Mouse (Mus musculus) liver, embryonic 16.5 days (tissue): Measurements from ENCODE around the gene Rchy1. TPM values are rescaled to one million over a fixed set of nuclear protein-coding genes. Genes with fewer than 3 reads are reported as not detected.

Source experiments
- ATAC-seq: fragments of 200-750 bp; cut with Nextera tagmentation; 2 replicates; pipeline ENCODE4 v1.8.0; 2017; ENCODE audit warnings: low read depth, mild to moderate bottlenecking, moderate number of reproducible peaks, moderate library complexity
- H3K27ac ChIP-seq: fragments of 300-500 bp; sonication (generic); 2 replicates; pipeline ENCODE4 v1.5.1; 2014; ENCODE audit warnings: mild to moderate bottlenecking, low read length
- H3K27me3 ChIP-seq: fragments of 300-500 bp; sonication (generic); 2 replicates; pipeline ENCODE4 v1.6.1; 2014; ENCODE audit warnings: low read depth, low read length, mixed read lengths; ENCODE audit not compliant: control insufficient read depth, insufficient read depth
- H3K36me3 ChIP-seq: fragments of 300-500 bp; sonication (generic); 2 replicates; pipeline ENCODE4 v1.6.1; 2014; ENCODE audit warnings: mild to moderate bottlenecking; ENCODE audit not compliant: control insufficient read depth, insufficient read depth
- H3K4me1 ChIP-seq: fragments of 300-500 bp; sonication (generic); 2 replicates; pipeline ENCODE4 v1.6.1; 2014; ENCODE audit warnings: low read depth, low read length, mixed read lengths; ENCODE audit not compliant: control insufficient read depth
- H3K4me2 ChIP-seq: fragments of 300-500 bp; sonication (generic); 2 replicates; pipeline ENCODE4 v1.6.1; 2014; ENCODE audit warnings: low read depth, low read length, mixed read lengths
- H3K4me3 ChIP-seq: fragments of 300-500 bp; sonication (generic); 2 replicates; pipeline ENCODE4 v1.5.1; 2014; ENCODE audit warnings: low read depth, mild to moderate bottlenecking, low read length
- H3K9ac ChIP-seq: fragments of 300-500 bp; sonication (generic); 2 replicates; pipeline ENCODE4 v1.6.1; 2014; ENCODE audit warnings: low read depth, low read length
- H3K9me3 ChIP-seq: fragments of 300-500 bp; sonication (generic); replicated peaks from 2 replicates; pipeline ENCODE4 v1.6.1; 2016; ENCODE audit warnings: low read length; ENCODE audit not compliant: control insufficient read depth
- WGBS: fragments of 180-500 bp; shearing (Covaris S2); extraction: QIAGEN DNeasy Blood & Tissue Kit; methylation state at CpG from one replicate; pipeline ENCODE4 v1.1.7; 2014; ENCODE audit not compliant: insufficient replicate concordance; 5-methylcytosine and 5-hydroxymethylcytosine counted together
- polyA plus RNA-seq: library from polyadenylated mRNA; unstranded; fragments of >200 nt; fragmentation: Nextera tagmentation; extraction: Ambion mirVana; gene quantifications from 2 replicates; pipeline ENCODE4 v1.2.1, GENCODE M21; 2015

The Rchy1 gene
- 29.1 and 29.3 TPM in 2 replicates for polyA plus RNA-seq

DNA sequence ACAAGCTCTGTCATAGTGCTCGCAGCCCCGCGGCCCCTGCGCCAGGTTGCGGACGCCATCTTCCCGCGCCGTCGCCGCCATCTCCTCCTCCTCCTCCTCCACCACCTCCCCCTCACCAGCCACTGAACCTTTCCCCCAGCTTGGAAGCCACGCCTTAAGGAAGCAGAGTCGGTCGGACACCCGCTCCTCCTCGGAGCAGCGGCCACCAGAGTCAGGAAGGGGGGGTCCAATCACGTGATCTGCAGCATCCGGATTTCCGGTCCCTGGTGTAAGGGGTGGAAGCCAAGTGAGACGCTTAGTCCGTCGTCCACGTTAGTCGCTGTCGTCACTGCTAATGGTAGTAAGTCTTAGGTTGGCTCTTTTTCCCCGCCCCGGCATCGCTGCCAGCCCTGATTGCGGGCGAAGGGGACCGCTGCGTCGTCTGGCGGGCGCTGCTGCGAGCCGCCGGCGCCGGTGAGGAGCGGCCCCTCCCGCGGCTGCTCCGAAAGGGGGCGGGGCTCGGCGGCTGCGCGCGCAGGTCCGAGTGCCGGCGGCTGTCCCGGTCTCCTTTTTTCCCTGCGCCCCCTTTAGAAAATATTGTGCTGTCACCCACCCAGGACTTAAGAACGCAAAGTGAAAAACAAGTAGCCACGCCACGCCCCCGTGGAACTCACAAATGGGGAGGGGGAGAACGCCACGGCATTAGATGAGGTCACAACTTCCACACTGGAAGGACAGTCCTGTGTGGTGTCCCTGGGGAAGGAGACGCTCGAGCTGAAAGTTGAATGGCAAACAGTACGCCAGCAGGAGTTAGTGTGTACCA lies at the start of gene Rchy1:
TSS of gene Rchy1 (minus strand) at position 430 of the 802 bp plus-strand sequence.
- Histone ChIP-seq H3K4me1 (peaks cover 36% of the 10 kb centered on the region), H3K9me3 (no peaks in the 10 kb centered on the region), H3K27ac (peak within 1 kb of the TSS; percentile 99), H3K36me3 (no peaks in the 10 kb centered on the region), H3K9ac (peak within 1 kb of the TSS; percentile 94), H3K4me2 (peak within 1 kb of the TSS; percentile 89), H3K27me3 (no peaks in the 10 kb centered on the region), H3K4me3 (peak within 1 kb of the TSS; percentile 81)
- WGBS = under 1% methylated on average over 65 of the region's 65 CpGs
- ATAC-seq = peak; percentile 89

DNA sequence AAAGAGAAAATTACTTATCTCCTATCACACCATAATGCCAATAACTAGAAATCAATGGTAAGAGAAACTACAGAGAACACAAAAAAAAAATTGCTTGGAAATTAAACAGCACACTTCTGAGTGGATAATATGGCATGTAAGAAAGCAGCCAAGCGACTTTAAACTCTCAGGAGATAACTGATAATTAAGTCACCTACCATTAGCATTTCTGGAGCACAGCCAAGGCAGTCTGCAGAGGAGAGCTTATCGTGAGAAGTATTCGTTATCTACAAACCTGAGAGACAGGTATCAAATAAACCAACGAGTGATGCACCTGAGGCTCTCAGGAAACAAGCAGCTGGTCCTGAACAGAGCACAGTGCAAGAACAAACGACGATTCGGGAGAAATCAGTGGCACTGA lies 48.9 kb upstream of the Rchy1 start:
- no peak overlapping the region for H3K27ac ChIP-seq
- 48% methylated on average over 7 of the region's 7 CpGs for WGBS

DNA sequence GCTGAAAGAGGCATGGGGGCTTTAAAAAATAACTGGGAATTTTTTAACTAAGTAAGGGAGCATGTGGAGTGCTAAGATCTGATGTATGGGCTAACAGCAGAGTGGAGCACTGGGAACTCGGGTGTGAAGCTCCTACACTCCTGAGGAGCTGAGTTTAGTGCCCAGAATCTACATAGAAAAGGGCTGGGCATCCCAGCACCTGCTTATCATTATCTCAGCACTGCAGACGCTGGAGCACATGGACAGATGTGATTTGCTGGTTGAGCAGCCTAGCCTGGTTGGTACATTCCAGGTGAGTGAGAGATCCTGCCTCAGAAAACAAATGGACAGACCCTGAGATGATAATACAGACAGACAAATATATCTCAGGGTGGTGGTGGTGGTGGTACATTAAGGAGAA lies 47.0 kb upstream of the Rchy1 start:
- 0 out of 2 replicates have a peak, but pooled peaks have one; percentile 30 for ATAC-seq
- Histone ChIP-seq H3K27me3 (no peaks in the 10 kb centered on the region), H3K4me3 (no peak overlapping the region), H3K4me2 (no peak overlapping the region), H3K4me1 (no peaks in the 10 kb centered on the region), H3K9ac (no peak overlapping the region), H3K9me3 (no peaks in the 10 kb centered on the region), H3K36me3 (no peaks in the 10 kb centered on the region), H3K27ac (no peak overlapping the region)
- WGBS = 31% methylated on average over 2 of the region's 2 CpGs

More for the DNA sequence above, 48.9 kb upstream of the Rchy1 start:
- H3K4me1 ChIP-seq = no peaks in the 10 kb centered on the region
- ATAC-seq = no peak
- no peaks in the 10 kb centered on the region for H3K27me3 ChIP-seq
- H3K9ac ChIP-seq = no peak overlapping the region
- H3K4me2 ChIP-seq = no peak overlapping the region
- H3K4me3 ChIP-seq = no peak overlapping the region
- H3K36me3 ChIP-seq = no peaks in the 10 kb centered on the region
- no peaks in the 10 kb centered on the region for H3K9me3 ChIP-seq

DNA sequence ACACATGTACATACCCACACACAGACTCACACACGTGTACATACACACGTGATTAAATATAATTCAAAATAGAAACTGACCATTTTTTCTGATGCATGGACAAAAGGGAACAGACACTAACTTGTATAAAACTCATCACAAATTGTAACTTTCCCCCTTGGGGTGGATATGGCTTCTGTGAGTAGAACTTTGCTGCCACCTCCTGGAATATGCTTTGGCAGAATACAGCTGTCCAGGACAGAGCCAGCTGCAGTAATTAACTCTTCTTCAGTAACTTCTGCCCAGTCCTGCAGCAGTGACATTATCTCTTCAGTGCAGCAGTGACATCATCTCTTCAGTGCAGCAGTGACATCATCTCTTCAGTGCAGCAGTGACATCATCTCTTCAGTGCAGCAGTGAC lies 40.1 kb upstream of the Rchy1 start:
- Histone ChIP-seq H3K4me2 (no peak overlapping the region), H3K4me3 (no peak overlapping the region), H3K9me3 (no peaks in the 10 kb centered on the region), H3K27me3 (no peaks in the 10 kb centered on the region), H3K9ac (no peak overlapping the region), H3K4me1 (no peaks in the 10 kb centered on the region), H3K27ac (no peak overlapping the region), H3K36me3 (no peaks in the 10 kb centered on the region)
- WGBS = 47% methylated on average over 2 of the region's 2 CpGs
- ATAC-seq = no peak

DNA sequence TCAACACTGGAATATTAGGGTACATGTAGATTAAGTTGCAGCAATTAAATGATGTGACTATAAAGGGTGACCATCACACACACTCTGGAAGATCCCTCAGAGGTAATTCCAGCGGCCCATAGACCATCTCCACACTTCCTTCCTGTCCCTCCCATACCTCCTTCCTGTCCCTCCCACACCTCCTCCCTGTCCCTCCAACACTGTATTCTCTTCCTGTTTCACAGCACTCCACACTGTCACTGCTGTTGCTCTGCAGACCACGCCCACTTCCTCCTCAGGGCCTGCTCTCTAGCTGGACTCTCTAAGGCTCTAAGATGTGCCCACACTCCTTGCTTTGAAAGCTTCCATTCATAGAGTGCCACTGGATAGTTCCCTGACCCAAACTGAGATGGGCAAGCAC lies 37.9 kb upstream of the Rchy1 start:
- 30% methylated on average over 2 of the region's 2 CpGs for WGBS

DNA sequence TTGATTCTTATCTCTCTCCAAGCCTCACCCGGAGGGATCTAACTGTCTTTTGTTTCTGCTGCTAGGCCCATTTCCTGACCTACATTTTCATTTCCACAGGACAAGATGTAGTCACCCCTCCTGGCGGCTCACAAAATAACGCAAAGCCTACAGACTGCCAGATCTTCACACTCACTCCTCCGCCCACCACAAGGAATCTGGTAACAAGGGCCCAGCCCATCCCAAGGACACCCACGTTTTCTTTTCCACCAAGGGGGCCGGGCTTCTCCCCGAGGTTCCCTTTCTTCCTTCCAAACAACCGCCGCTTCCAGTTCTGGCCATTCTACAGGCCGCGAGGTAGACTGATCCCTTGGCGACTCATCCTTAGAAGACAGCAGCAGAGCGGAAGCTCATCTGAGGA lies 31.7 kb upstream of the Rchy1 start:
- no peak overlapping the region for H3K4me3 ChIP-seq
- ATAC-seq = no peak
- H3K27ac ChIP-seq = no peak overlapping the region
- H3K9ac ChIP-seq = no peak overlapping the region
- no peaks in the 10 kb centered on the region for H3K36me3 ChIP-seq
- H3K4me1 ChIP-seq = no peaks in the 10 kb centered on the region
- H3K4me2 ChIP-seq = no peak overlapping the region
- 66% methylated on average over 13 of the region's 13 CpGs for WGBS
- no peaks in the 10 kb centered on the region for H3K9me3 ChIP-seq
- no peaks in the 10 kb centered on the region for H3K27me3 ChIP-seq

More for the DNA sequence above, 37.9 kb upstream of the Rchy1 start:
- H3K9ac ChIP-seq = no peak overlapping the region
- H3K9me3 ChIP-seq = no peaks in the 10 kb centered on the region
- H3K4me3 ChIP-seq = no peak overlapping the region
- H3K27me3 ChIP-seq = no peaks in the 10 kb centered on the region
- no peak overlapping the region for H3K4me2 ChIP-seq
- no peak overlapping the region for H3K27ac ChIP-seq
- H3K4me1 ChIP-seq = no peaks in the 10 kb centered on the region
- ATAC-seq = peak; percentile 54; the same call in 1 of the 2 replicates
- no peaks in the 10 kb centered on the region for H3K36me3 ChIP-seq

DNA sequence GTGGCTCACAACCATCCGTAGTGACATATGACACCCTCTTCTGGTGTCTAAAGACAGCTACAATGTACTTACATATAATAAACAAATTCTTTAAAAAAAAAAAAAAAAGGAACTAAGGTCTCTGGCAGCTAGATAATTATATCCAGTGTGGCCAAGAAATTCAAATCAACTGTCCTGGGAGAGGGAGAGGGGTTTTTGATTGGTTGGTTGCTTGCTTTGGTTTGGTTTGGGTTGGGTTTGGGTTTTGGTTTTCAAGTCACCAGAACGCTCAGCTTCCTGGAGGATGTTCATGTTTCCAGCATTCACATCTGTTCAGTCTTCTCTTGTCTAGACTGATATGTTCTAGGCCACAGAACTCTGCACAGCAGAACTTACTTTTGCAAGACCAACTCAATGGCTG lies 30.2 kb upstream of the Rchy1 start:
- no peaks in the 10 kb centered on the region for H3K9me3 ChIP-seq
- no peak overlapping the region for H3K4me2 ChIP-seq
- no peak overlapping the region for H3K9ac ChIP-seq
- no peak overlapping the region for H3K27ac ChIP-seq
- 67% methylated on average over 2 of the region's 2 CpGs for WGBS
- no peaks in the 10 kb centered on the region for H3K4me1 ChIP-seq
- no peak overlapping the region for H3K4me3 ChIP-seq
- no peaks in the 10 kb centered on the region for H3K36me3 ChIP-seq
- no peaks in the 10 kb centered on the region for H3K27me3 ChIP-seq
- ATAC-seq = no peak

DNA sequence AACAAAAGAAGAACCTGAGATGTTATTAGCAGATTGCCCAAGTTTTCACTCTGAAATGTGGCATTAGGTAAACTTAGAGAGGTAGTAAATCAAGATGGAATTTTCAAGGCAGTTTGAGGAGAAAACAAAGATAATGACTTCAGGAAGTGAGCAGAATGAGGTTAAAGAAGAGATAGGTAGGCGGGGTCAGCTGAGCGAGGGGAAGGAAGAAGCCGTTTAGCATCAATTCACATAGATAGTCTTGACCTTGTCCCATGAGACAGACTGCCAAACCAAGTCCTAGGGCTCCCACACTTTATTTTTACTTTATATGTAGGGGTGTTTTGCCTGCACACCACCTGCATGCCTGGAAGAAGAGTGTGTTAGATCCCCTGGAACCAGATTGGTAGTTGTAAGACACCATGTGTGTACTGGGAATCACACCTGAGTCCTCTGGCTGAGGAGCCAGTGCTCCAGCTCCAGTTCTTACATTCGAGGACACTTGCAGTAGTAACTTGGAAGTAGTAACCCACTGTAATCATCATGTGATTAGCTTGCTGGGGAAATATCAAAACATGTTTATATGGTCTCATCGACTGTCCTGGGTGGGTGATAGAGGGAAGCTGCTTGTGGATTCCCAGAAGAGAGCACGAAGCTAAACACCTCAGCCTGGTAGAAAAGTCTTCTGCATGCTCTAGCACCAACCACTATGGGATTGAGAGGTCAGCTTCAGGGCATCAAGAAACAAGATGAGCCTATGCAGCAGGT lies 28.5 kb upstream of the Rchy1 start:
- Histone ChIP-seq H3K4me3 (no peak overlapping the region), H3K9ac (no peak overlapping the region), H3K4me1 (no peaks in the 10 kb centered on the region), H3K27ac (no peak overlapping the region), H3K9me3 (no peaks in the 10 kb centered on the region), H3K4me2 (no peak overlapping the region), H3K36me3 (no peaks in the 10 kb centered on the region), H3K27me3 (no peaks in the 10 kb centered on the region)
- 39% methylated on average over 6 of the region's 6 CpGs for WGBS
- no peak for ATAC-seq

DNA sequence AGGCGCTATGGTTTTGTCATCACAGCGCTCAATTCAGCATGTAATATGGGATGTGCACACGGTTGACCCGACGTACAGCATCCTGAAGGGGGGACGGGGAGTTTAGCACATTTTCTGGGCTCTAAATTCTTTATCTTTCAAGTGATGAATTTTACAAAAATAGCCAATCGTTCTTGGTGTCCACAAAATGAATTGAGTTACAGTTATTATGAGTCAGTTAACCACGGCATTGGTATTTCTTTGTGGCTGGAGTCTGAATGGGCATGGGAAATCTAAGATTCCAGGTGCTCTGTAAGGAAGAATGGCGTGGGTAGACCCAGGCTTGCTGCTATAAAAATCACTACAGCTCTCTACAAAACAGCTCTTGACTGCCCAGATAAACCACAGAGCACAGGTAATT lies 26.4 kb upstream of the Rchy1 start:
- no peak for ATAC-seq
- H3K27me3 ChIP-seq = no peaks in the 10 kb centered on the region
- H3K4me2 ChIP-seq = no peak overlapping the region
- no peak overlapping the region for H3K4me3 ChIP-seq
- no peaks in the 10 kb centered on the region for H3K36me3 ChIP-seq
- no peaks in the 10 kb centered on the region for H3K9me3 ChIP-seq
- H3K4me1 ChIP-seq = no peaks in the 10 kb centered on the region
- H3K27ac ChIP-seq = no peak overlapping the region
- 66% methylated on average over 9 of the region's 9 CpGs for WGBS
- no peak overlapping the region for H3K9ac ChIP-seq
